31 mouse cellular contexts compared by ENCODE assay signal in the genomic region with DNA sequence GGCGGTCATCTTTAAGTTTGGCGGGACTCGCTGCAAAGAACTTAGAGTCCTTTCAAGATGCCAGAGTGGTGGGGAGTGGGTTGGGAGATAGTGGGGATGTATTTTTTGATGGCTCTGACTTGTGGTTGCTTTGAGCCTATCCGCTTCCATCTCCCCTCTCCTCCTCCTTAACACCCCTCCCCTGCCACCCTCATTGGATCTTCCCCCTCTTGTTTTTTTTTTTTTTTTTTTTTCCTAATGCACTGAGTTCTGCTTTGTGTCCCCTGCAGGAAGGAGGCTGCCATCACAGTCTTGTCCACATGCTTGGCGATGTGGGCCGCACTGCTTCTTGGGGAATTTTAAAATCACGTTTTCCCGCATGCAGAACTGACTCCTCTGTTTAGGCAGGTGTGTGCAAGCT. TPM values are rescaled to one million over a fixed set of nuclear protein-coding genes. Genes with fewer than 3 reads are reported as not detected.
DNase-seq lines count a peak whose midpoint lies in the region; ATAC-seq and TF ChIP-seq lines count a peak whose summit lies in the region.
"Had no signal": no experiment of that assay in that cellular context is flagged by ENCODE, and none has a peak within 500 bp of the region (broad histone marks: within the 10 kb centered on the region; RNA-seq: fewer than 3 reads in every experiment).

No protein-coding gene starts in this region.

- H3K27ac ChIP-seq in left cerebral cortex, adult 2 months: no peak overlapping the region
- no peak overlapping the region for H3K27ac ChIP-seq in ES-E14 (ENCODE audit: insufficient read depth, low read depth, low read length, poor library complexity, severe bottlenecking)
- peak overlapping the region; percentile 93 for H3K27ac ChIP-seq in liver, embryonic 13.5 days
- H3K27ac ChIP-seq: embryonic facial prominence, embryonic 12.5 days; gastrocnemius, adult 2 months; heart, adult 2 months; heart, embryonic 15.5 days; hindbrain, embryonic 12.5 days; hindbrain, postnatal 0 days; intestine, embryonic 15.5 days; kidney, postnatal 0 days; limb, embryonic 12.5 days had no signal

- TF ChIP-seq CTCF in left cerebral cortex, adult 2 months (IDR thresholded peaks at IDR 0.05): peak; percentile 2; the same call in 1 of the 2 replicates

- H3K9me3 ChIP-seq in ES-E14 (ENCODE audit: control insufficient read depth, insufficient read depth, low read depth, low read length): no peaks in the 10 kb centered on the region
- no peaks in the 10 kb centered on the region for H3K9me3 ChIP-seq in liver, embryonic 13.5 days (replicated peaks)
- H3K9me3 ChIP-seq: embryonic facial prominence, embryonic 12.5 days; heart, embryonic 15.5 days; hindbrain, embryonic 12.5 days; intestine, embryonic 15.5 days; limb, embryonic 12.5 days had no signal

- no peaks in the 10 kb centered on the region for H3K27me3 ChIP-seq in liver, embryonic 13.5 days
- H3K27me3 ChIP-seq: embryonic facial prominence, embryonic 12.5 days; heart, embryonic 15.5 days; hindbrain, embryonic 12.5 days; intestine, embryonic 15.5 days; limb, embryonic 12.5 days had no signal

- no peak overlapping the region for H3K9ac ChIP-seq in ES-E14 (ENCODE audit: insufficient read depth, low read depth, low read length, poor library complexity, severe bottlenecking)
- H3K9ac ChIP-seq in liver, embryonic 13.5 days: peak overlapping the region; percentile 29; the same call in 1 of the 2 replicates
- H3K9ac ChIP-seq: embryonic facial prominence, embryonic 12.5 days; heart, embryonic 15.5 days; hindbrain, embryonic 12.5 days; intestine, embryonic 15.5 days; limb, embryonic 12.5 days had no signal

- no peak for ATAC-seq in liver, embryonic 13.5 days (ENCODE audit: low read depth)
- ATAC-seq: forebrain, embryonic 14.5 days; hindbrain, postnatal 0 days; intestine, embryonic 15.5 days; midbrain, embryonic 16.5 days had no signal

- DNase-seq in left cerebral cortex, adult 2 months (ENCODE audit: extremely low spot score in 1 of 2, low spot score in 2 of 2): no peak
- DNase-seq in left cerebral cortex, postnatal 14 days (ENCODE audit: low spot score in 2 of 2): no peak
- DNase-seq in ES-E14 (ENCODE audit: low read depth, low spot score): no peak
- no peak for DNase-seq in liver, embryonic 13.5 days
- no peak for DNase-seq in testis, postnatal 10 days (ENCODE audit: low spot score)
- DNase-seq in frontal cortex, postnatal 25 days (ENCODE audit: low spot score in 2 of 2): no peak
- DNase-seq in thymus, postnatal 14 days: no peak
- DNase-seq: adrenal gland, postnatal 14 days; cerebellum, adult 11 months; cerebellum, adult 9-10 months; cerebellum, postnatal 36 days; embryo, embryonic 11 days; gastrocnemius, adult 2 months; heart, adult 2 months; kidney, adult 2 months; kidney, postnatal 4 days; layer of hippocampus, adult 9-11 months; lung, postnatal 36 days; spleen, adult 18-20 months; thymus, adult 18-20 months; thymus, postnatal 4 days had no signal

- intact Hi-C loops in left cerebral cortex, adult 2 months (cut with DNase I): no loop called here
- intact Hi-C loops in left cerebral cortex, postnatal 14 days (cut with DNase I): no loop called here

- WGBS in liver, embryonic 13.5 days (ENCODE audit: insufficient replicate concordance): 63% methylated on average over 8 of the region's 8 CpGs

- H3K36me3 ChIP-seq in ES-E14 (ENCODE audit: control insufficient read depth, insufficient read depth, low read length, poor library complexity, severe bottlenecking): peaks cover 3% of the 10 kb centered on the region; the same call in 1 of the 2 replicates
- 0 out of 2 replicates have a peak, but pooled peaks cover 2% of the 10 kb centered on the region for H3K36me3 ChIP-seq in liver, embryonic 13.5 days
- H3K36me3 ChIP-seq: embryonic facial prominence, embryonic 12.5 days; heart, embryonic 15.5 days; hindbrain, embryonic 12.5 days; intestine, embryonic 15.5 days; limb, embryonic 12.5 days had no signal

- peak overlapping the region; percentile 65; the same call in 1 of the 2 replicates for H3K4me2 ChIP-seq in liver, embryonic 13.5 days
- H3K4me2 ChIP-seq: embryonic facial prominence, embryonic 12.5 days; heart, embryonic 15.5 days; hindbrain, embryonic 12.5 days; intestine, embryonic 15.5 days; limb, embryonic 12.5 days; midbrain, embryonic 11.5 days had no signal

- H3K4me3 ChIP-seq in left cerebral cortex, adult 2 months: no peak overlapping the region
- no peak overlapping the region for H3K4me3 ChIP-seq in ES-E14 (ENCODE audit: insufficient read depth in 1 of 2, low read depth in 1 of 2, low read length in 2 of 2, poor library complexity in 1 of 2, severe bottlenecking in 1 of 2)
- H3K4me3 ChIP-seq in liver, embryonic 13.5 days (replicated peaks): no peak overlapping the region
- H3K4me3 ChIP-seq: embryonic facial prominence, embryonic 12.5 days; gastrocnemius, adult 2 months; heart, adult 2 months; heart, embryonic 15.5 days; hindbrain, embryonic 12.5 days; intestine, embryonic 15.5 days; limb, embryonic 12.5 days had no signal

- in situ Hi-C loops in ES-E14 (cut with MboI; ENCODE audit: low sequenced_read_pairs in 2 of 2, unreplicated experiment in 2 of 2): no loop called here

- H3K4me1 ChIP-seq in ES-E14 (ENCODE audit: control insufficient read depth in 2 of 2, insufficient read depth in 2 of 2, low read length in 2 of 2, poor library complexity in 1 of 2): peaks cover 11 to 14% of the 10 kb centered on the region in 2 experiments; a peak in 3 of 4 replicates
- peaks cover 95% of the 10 kb centered on the region for H3K4me1 ChIP-seq in liver, embryonic 13.5 days (replicated peaks)

TF ChIP-seq in ES-E14, 5 proteins besides CTCF, POLR2A, EP300 and RAD21:
- TF ChIP-seq ZNF384 (IDR thresholded peaks at IDR 0.05; ENCODE audit: low read depth, low read length) (peak; percentile 96), ZC3H11A (IDR thresholded peaks at IDR 0.05; ENCODE audit: borderline replicate concordance, low read depth, low read length) (no peak)
TF ChIP-seq in ES-E14: peak in this region for 1.

RNA-seq across cellular contexts. Expression of gene Ccdc6, which starts 31.5 kb away (rescaled TPM):
- 10 to 100 TPM; 51.1 to 64.8 TPM for total RNA-seq in left cerebral cortex, adult 2 months (2021)
- total RNA-seq in left cerebral cortex, postnatal 14 days (2021): 10 to 100 TPM; 53.9 to 58.8 TPM
- 21.3 and 24.0 TPM in 2 replicates for total RNA-seq in ES-E14 (2012; rRNA removed)
- 8.9 and 9.8 TPM in 2 replicates for polyA plus RNA-seq in liver, embryonic 13.5 days (2015; fragmentation: Nextera tagmentation; extraction: Ambion mirVana)
